In genomic region chr13:73469257-73469967, GRCm38 (mm10) we compare ENCODE assay signal across 7 mouse cellular contexts. TPM values are rescaled to one million over a fixed set of nuclear protein-coding genes. Genes with fewer than 3 reads are reported as not detected.
DNase-seq lines count a peak whose midpoint lies in the region; ATAC-seq and TF ChIP-seq lines count a peak whose summit lies in the region.

No protein-coding gene starts in this region.

- TF ChIP-seq POLR2A in lung, adult 2 months (IDR thresholded peaks at IDR 0.05; ENCODE audit: borderline replicate concordance, extremely low read depth, low read depth, low read length): no peak
- no peak for TF ChIP-seq POLR2A in thymus, adult 2 months (IDR thresholded peaks at IDR 0.05; ENCODE audit: control insufficient read depth, extremely low read depth, insufficient read depth, low read length, poor library complexity)

- no peak for TF ChIP-seq CTCF in lung, adult 2 months (IDR thresholded peaks at IDR 0.05; ENCODE audit: insufficient read depth, low read length)
- no peak for TF ChIP-seq CTCF in liver, embryonic 14.5 days (IDR thresholded peaks at IDR 0.05; ENCODE audit: low read depth)
- no peak for TF ChIP-seq CTCF in thymus, adult 2 months (IDR thresholded peaks at IDR 0.05; ENCODE audit: borderline replicate concordance, control insufficient read depth, extremely low read depth, insufficient read depth, low read length, poor library complexity)

- peak overlapping the region; percentile 52 for H3K4me3 ChIP-seq in lung, adult 2 months (replicated peaks; ENCODE audit: extremely low read depth, low read depth, low read length)
- H3K4me3 ChIP-seq in forebrain, embryonic 11.5 days (ENCODE audit: low read depth, low read length): no peak overlapping the region
- H3K4me3 ChIP-seq in liver, embryonic 14.5 days (ENCODE audit: insufficient read depth in 1 of 2, low read depth in 2 of 2, low read length in 2 of 2): peak overlapping the region; percentile 79 to 96
- no peak overlapping the region for H3K4me3 ChIP-seq in thymus, adult 2 months (ENCODE audit: control insufficient read depth, insufficient read depth, low read length)

- TF ChIP-seq EP300 in liver, embryonic 14.5 days (IDR thresholded peaks at IDR 0.05; ENCODE audit: low read depth): no peak

- DNase-seq in lung, adult 2 months: no peak
- DNase-seq in lung, postnatal 25 days (ENCODE audit: low spot score): no peak
- no peak for DNase-seq in forebrain, embryonic 11.5 days (ENCODE audit: low spot score)
- DNase-seq in liver, embryonic 14.5 days (ENCODE audit: low read depth in 3 of 3, low spot score in 3 of 3): no peak
- peak; percentile 21 for DNase-seq in thymus, adult 2 months
- DNase-seq in MN1 (ENCODE audit: low spot score): no peak

- peak overlapping the region; percentile 0; the same call in 1 of the 2 replicates for H3K9ac ChIP-seq in forebrain, embryonic 11.5 days (ENCODE audit: low read length)
- H3K9ac ChIP-seq in liver, embryonic 14.5 days (replicated peaks): peak overlapping the region; percentile 98

- no peak overlapping the region for H3K27ac ChIP-seq in forebrain, embryonic 11.5 days (ENCODE audit: low read depth, low read length)
- H3K27ac ChIP-seq in liver, embryonic 14.5 days: peak overlapping the region; percentile 100
- no peak overlapping the region for H3K27ac ChIP-seq in thymus, adult 2 months (ENCODE audit: control insufficient read depth, insufficient read depth, low read length)

- H3K9me3 ChIP-seq in forebrain, embryonic 11.5 days (ENCODE audit: control insufficient read depth, low read length): no peaks in the 10 kb centered on the region
- no peaks in the 10 kb centered on the region for H3K9me3 ChIP-seq in liver, embryonic 14.5 days (ENCODE audit: control insufficient read depth, low read length)

- peaks cover 17% of the 10 kb centered on the region for H3K4me1 ChIP-seq in lung, adult 2 months (ENCODE audit: control insufficient read depth, insufficient read depth, low read length)
- peaks cover 3% of the 10 kb centered on the region for H3K4me1 ChIP-seq in forebrain, embryonic 11.5 days (replicated peaks; ENCODE audit: control insufficient read depth, insufficient read depth, low read length)
- peaks cover 47 to 64% of the 10 kb centered on the region in 2 experiments for H3K4me1 ChIP-seq in liver, embryonic 14.5 days (replicated peaks; ENCODE audit: control insufficient read depth in 2 of 2, insufficient read depth in 2 of 2, low read length in 1 of 2)
- peaks cover 19% of the 10 kb centered on the region for H3K4me1 ChIP-seq in thymus, adult 2 months (replicated peaks; ENCODE audit: control insufficient read depth, insufficient read depth, low read length)

- H3K36me3 ChIP-seq in forebrain, embryonic 11.5 days (ENCODE audit: control insufficient read depth, insufficient read depth, low read length): no peaks in the 10 kb centered on the region
- peaks cover 40% of the 10 kb centered on the region for H3K36me3 ChIP-seq in liver, embryonic 14.5 days (replicated peaks; ENCODE audit: control insufficient read depth, insufficient read depth, low read depth)
- no peaks in the 10 kb centered on the region for H3K36me3 ChIP-seq in thymus, adult 2 months (ENCODE audit: control insufficient read depth, insufficient read depth, low read length)

- WGBS in lung, adult 2 months: 30% methylated on average over 9 of the region's 9 CpGs
- WGBS in forebrain, embryonic 11.5 days: 75% methylated on average over 9 of the region's 9 CpGs
- 60% methylated on average over 9 of the region's 9 CpGs for WGBS in liver, embryonic 14.5 days (ENCODE audit: insufficient replicate concordance)
- 29% methylated on average over 9 of the region's 9 CpGs for WGBS in thymus, adult 2 months

- no peak for ATAC-seq in forebrain, embryonic 11.5 days (replicated peaks; ENCODE audit: low FRiP score)
- no peak for ATAC-seq in liver, embryonic 14.5 days (ENCODE audit: insufficient read depth)
- ATAC-seq in megakaryocyte, adult 5-6 weeks (ENCODE audit: poor library complexity, severe bottlenecking): no peak

- H3K4me2 ChIP-seq in forebrain, embryonic 11.5 days (ENCODE audit: low read depth, low read length, severe bottlenecking): peak overlapping the region; percentile 0; the same call in 1 of the 2 replicates
- peak overlapping the region; percentile 97 for H3K4me2 ChIP-seq in liver, embryonic 14.5 days (ENCODE audit: low read depth)

- H3K27me3 ChIP-seq in forebrain, embryonic 11.5 days (ENCODE audit: control insufficient read depth, insufficient read depth, low read length): no peaks in the 10 kb centered on the region
- H3K27me3 ChIP-seq in liver, embryonic 14.5 days (ENCODE audit: control insufficient read depth, insufficient read depth, low read length): no peaks in the 10 kb centered on the region
- no peaks in the 10 kb centered on the region for H3K27me3 ChIP-seq in thymus, adult 2 months (ENCODE audit: control insufficient read depth, insufficient read depth, low read length)

RNA-seq across cellular contexts. Expression of gene Lpcat1, which starts 2.4 kb away (rescaled TPM):
- 408 and 425 TPM in 2 replicates for polyA plus RNA-seq in lung, adult 2 months (2012; rRNA removed)
- 64.3 and 68.0 TPM in 2 replicates for polyA plus RNA-seq in forebrain, embryonic 11.5 days (2014; fragmentation: Nextera tagmentation; extraction: Ambion mirVana)
- 49.5 and 61.0 TPM in 2 replicates for polyA plus RNA-seq in liver, embryonic 14.5 days (2012; rRNA removed)
- polyA plus RNA-seq in liver, embryonic 14.5 days (2014; fragmentation: Nextera tagmentation; extraction: Ambion mirVana): 63.7 and 72.5 TPM in 2 replicates
- 38.9 and 40.9 TPM in 2 replicates for polyA plus RNA-seq in thymus, adult 2 months (2012; rRNA removed)
- 12.7 and 14.9 TPM in 2 replicates for total RNA-seq in megakaryocyte, adult 5-6 weeks (2015)
- 23.5 and 23.6 TPM in 2 replicates for total RNA-seq in megakaryocyte, adult 5-6 weeks (2017)

Comparison
In these comparisons a context has a peak if more than half of its experiments do, and no peak if none do; other contexts are left out.
1. H3K4me3 ChIP-seq: peak in lung, adult 2 months (single experiment) and liver, embryonic 14.5 days (2 of 2); none in forebrain, embryonic 11.5 days (single experiment) and thymus, adult 2 months (single experiment).